Mouse (Mus musculus) hindbrain, embryonic 14.5 days (tissue): ENCODE measurements around the gene Ly6g6c. TPM values are rescaled to one million over a fixed set of nuclear protein-coding genes. Genes with fewer than 3 reads are reported as not detected.

Source experiments
- ATAC-seq: fragments of 200-750 bp; cut with Nextera tagmentation; 2 replicates; pipeline ENCODE4 v1.8.0; 2017; ENCODE audit warnings: moderate number of reproducible peaks, mild to moderate bottlenecking, moderate TSS enrichment, moderate library complexity; ENCODE audit not compliant: low FRiP score
- DNase-seq: peaks from one replicate; pipeline ENCODE4 v3.0.0-alpha.2; 2015; ENCODE audit warnings: low spot score
- H3K27ac ChIP-seq: fragments of 300-500 bp; sonication (generic); 2 replicates; pipeline ENCODE4 v1.5.1; 2014; ENCODE audit warnings: mild to moderate bottlenecking, moderate library complexity
- H3K27me3 ChIP-seq: fragments of 300-500 bp; sonication (generic); 2 replicates; pipeline ENCODE4 v1.6.1; 2014; ENCODE audit warnings: mild to moderate bottlenecking, low read length, mixed read lengths; ENCODE audit not compliant: control insufficient read depth, insufficient read depth
- H3K36me3 ChIP-seq: fragments of 300-500 bp; sonication (generic); replicated peaks from 2 replicates; pipeline ENCODE4 v1.6.1; 2014; ENCODE audit not compliant: control insufficient read depth, insufficient read depth
- H3K4me1 ChIP-seq: fragments of 300-500 bp; sonication (generic); replicated peaks from 2 replicates; pipeline ENCODE4 v1.6.1; 2014; ENCODE audit warnings: antibody characterized with exemption, low read length, mixed read lengths; ENCODE audit not compliant: control insufficient read depth, insufficient read depth
- H3K4me2 ChIP-seq: fragments of 300-500 bp; sonication (generic); replicated peaks from 2 replicates; pipeline ENCODE4 v1.6.1; 2014; ENCODE audit warnings: mild to moderate bottlenecking, moderate library complexity
- H3K4me3 ChIP-seq: fragments of 300-500 bp; sonication (generic); replicated peaks from 2 replicates; pipeline ENCODE4 v1.5.1; 2014; ENCODE audit warnings: mild to moderate bottlenecking, low read length
- H3K9ac ChIP-seq: fragments of 300-500 bp; sonication (generic); 2 replicates; pipeline ENCODE4 v1.6.1; 2014
- H3K9me3 ChIP-seq: fragments of 300-500 bp; sonication (generic); 2 replicates; pipeline ENCODE4 v1.6.1; 2016; ENCODE audit warnings: low read length; ENCODE audit not compliant: control insufficient read depth
- WGBS: fragments of 180-500 bp; shearing (Covaris S2); extraction: QIAGEN DNeasy Blood & Tissue Kit; methylation state at CpG from one replicate; pipeline ENCODE4 v1.1.7; 2014; 5-methylcytosine and 5-hydroxymethylcytosine counted together
- polyA plus RNA-seq: library from polyadenylated mRNA; unstranded; fragments of >200 nt; fragmentation: Nextera tagmentation; extraction: Ambion mirVana; gene quantifications from 2 replicates; pipeline ENCODE4 v1.2.1, GENCODE M21; 2014

Ly6g6c gene
- polyA plus RNA-seq, 1 experiment from 2014 or later = not detected

- no peak for DNase-seq
- Histone ChIP-seq H3K27ac (peak overlapping the region; percentile 88), H3K9me3 (no peaks in the 10 kb centered on the region), H3K4me3 (peak overlapping the region; percentile 39), H3K36me3 (0 out of 2 replicates have a peak, but pooled peaks cover 10% of the 10 kb centered on the region), H3K4me1 (peaks cover 27% of the 10 kb centered on the region), H3K27me3 (no peaks in the 10 kb centered on the region), H3K9ac (peak overlapping the region; percentile 62), H3K4me2 (peak overlapping the region; percentile 59)
- 1% methylated on average over 27 of the region's 27 CpGs for WGBS
- no peak for ATAC-seq
Measured at GRCm38 (mm10) chr17:35050126-35050750, 14.9 kb upstream of the Ly6g6c start.

GRCm38 (mm10) chr17:35051156-35052086 is 13.8 kb upstream of the Ly6g6c start:
- DNase-seq = peak; percentile 62
- Histone ChIP-seq H3K36me3 (peaks cover 18% of the 10 kb centered on the region; the same call in 1 of the 2 replicates), H3K27me3 (no peaks in the 10 kb centered on the region), H3K4me2 (peak overlapping the region; percentile 59), H3K9ac (peak overlapping the region; percentile 53), H3K9me3 (no peaks in the 10 kb centered on the region), H3K4me3 (peak overlapping the region; percentile 39), H3K4me1 (peaks cover 19% of the 10 kb centered on the region; the same call in 1 of the 2 replicates), H3K27ac (peak overlapping the region; percentile 87)
- ATAC-seq = peak; percentile 22; the same call in 1 of the 2 replicates
- WGBS = 3% methylated on average over 21 of the region's 21 CpGs

GRCm38 (mm10) chr17:35052271-35052798 is 12.9 kb upstream of the Ly6g6c start:
- ATAC-seq (no peak), DNase-seq (no peak)
- Histone ChIP-seq H3K4me1 (peaks cover 16% of the 10 kb centered on the region; the same call in 1 of the 2 replicates), H3K36me3 (peaks cover 18% of the 10 kb centered on the region; the same call in 1 of the 2 replicates), H3K4me3 (no peak overlapping the region), H3K9ac (peak overlapping the region; percentile 53), H3K27ac (peak overlapping the region; percentile 87), H3K9me3 (no peaks in the 10 kb centered on the region), H3K27me3 (no peaks in the 10 kb centered on the region), H3K4me2 (peak overlapping the region; percentile 59)
- WGBS = 81% methylated on average over 12 of the region's 12 CpGs

- Histone ChIP-seq H3K4me2 (no peak overlapping the region), H3K27me3 (no peaks in the 10 kb centered on the region), H3K9me3 (no peaks in the 10 kb centered on the region), H3K36me3 (peaks cover 23% of the 10 kb centered on the region), H3K4me3 (no peak overlapping the region), H3K27ac (no peak overlapping the region), H3K4me1 (peaks cover 20% of the 10 kb centered on the region), H3K9ac (no peak overlapping the region)
- ATAC-seq (no peak), DNase-seq (no peak)
- WGBS = 95% methylated on average over 7 of the region's 7 CpGs
Measured at GRCm38 (mm10) chr17:35055691-35056495, 9.3 kb upstream of the Ly6g6c start.

- H3K4me2 ChIP-seq = no peak overlapping the region
- WGBS = 82% methylated on average over 3 of the region's 3 CpGs
- H3K4me3 ChIP-seq = no peak overlapping the region
- ATAC-seq (no peak), DNase-seq (no peak)
- H3K27ac ChIP-seq = no peak overlapping the region
- no peaks in the 10 kb centered on the region for H3K9me3 ChIP-seq
- H3K9ac ChIP-seq = no peak overlapping the region
- peaks cover 13% of the 10 kb centered on the region for H3K4me1 ChIP-seq
- no peaks in the 10 kb centered on the region for H3K27me3 ChIP-seq
- H3K36me3 ChIP-seq = peaks cover 33% of the 10 kb centered on the region
Measured at GRCm38 (mm10) chr17:35057090-35057489, 8.1 kb upstream of the Ly6g6c start.

- Histone ChIP-seq H3K27me3 (no peaks in the 10 kb centered on the region; the same call in 1 of the 2 replicates), H3K27ac (0 out of 2 replicates have a peak overlapping the region, but pooled peaks have one; percentile 88), H3K4me1 (peaks cover 13% of the 10 kb centered on the region), H3K4me3 (peak overlapping the region; percentile 85), H3K9me3 (no peaks in the 10 kb centered on the region), H3K36me3 (peaks cover 40% of the 10 kb centered on the region), H3K9ac (peak overlapping the region; percentile 88), H3K4me2 (peak overlapping the region; percentile 66)
- peak; percentile 1; the same call in 1 of the 2 replicates for ATAC-seq
- no peak for DNase-seq
- WGBS = 70% methylated on average over 9 of the region's 9 CpGs
Measured at GRCm38 (mm10) chr17:35058316-35058715, 6.9 kb upstream of the Ly6g6c start.

- peak within 1 kb of the TSS; percentile 66 for H3K4me2 ChIP-seq
- H3K9ac ChIP-seq = peak within 1 kb of the TSS; percentile 88
- DNase-seq = peak; percentile 85
- H3K4me1 ChIP-seq = peaks cover 13% of the 10 kb centered on the region
- H3K9me3 ChIP-seq = no peaks in the 10 kb centered on the region
- WGBS = under 1% methylated on average over 56 of the region's 57 CpGs
- peak within 1 kb of the TSS; percentile 85 for H3K4me3 ChIP-seq
- ATAC-seq = peak; percentile 92
- peaks cover 6% of the 10 kb centered on the region for H3K27me3 ChIP-seq
- peaks cover 40% of the 10 kb centered on the region for H3K36me3 ChIP-seq
- H3K27ac ChIP-seq = peak within 1 kb of the TSS; percentile 88
Measured at GRCm38 (mm10) chr17:35058911-35059892, 6.0 kb upstream of the Ly6g6c start, which contains the start of gene Ddah2. Gene Ddah2, plus strand, starts transcription at chr17:35059035.

- peaks cover 14% of the 10 kb centered on the region for H3K27me3 ChIP-seq
- peak overlapping the region; percentile 85 for H3K4me3 ChIP-seq
- peak overlapping the region; percentile 66 for H3K4me2 ChIP-seq
- H3K9me3 ChIP-seq = no peaks in the 10 kb centered on the region
- DNase-seq (no peak), ATAC-seq (peak; percentile 9; the same call in 1 of the 2 replicates)
- peaks cover 38% of the 10 kb centered on the region for H3K36me3 ChIP-seq
- WGBS = 25% methylated on average over 14 of the region's 14 CpGs
- no peak overlapping the region for H3K27ac ChIP-seq
- peaks cover 15% of the 10 kb centered on the region for H3K4me1 ChIP-seq
- H3K9ac ChIP-seq = peak overlapping the region; percentile 88
Measured at GRCm38 (mm10) chr17:35060071-35060470, 5.1 kb upstream of the Ly6g6c start.
